Mouse (Mus musculus): Measurements from ENCODE around the gene Ninj2.

DNA sequence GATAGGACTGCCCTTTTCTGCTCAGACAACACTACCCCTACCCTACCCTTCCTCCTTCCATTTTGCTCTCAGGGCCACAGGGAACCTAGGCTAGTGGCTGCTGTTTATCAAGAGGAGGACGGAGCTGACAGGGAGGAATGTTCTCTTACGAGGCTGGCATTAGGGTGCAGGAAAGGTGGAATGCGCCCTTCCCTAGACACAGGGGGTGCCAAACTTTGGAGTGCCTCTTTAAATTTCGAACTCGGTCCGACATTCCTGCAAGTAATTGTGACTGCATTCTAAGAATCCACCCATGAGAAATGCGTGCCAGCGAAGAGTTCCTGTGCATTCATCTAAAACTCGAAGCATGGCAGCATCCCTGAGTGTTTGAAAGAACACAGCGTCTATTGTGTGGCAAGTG is 53.5 kb downstream of the Ninj2 start:
- TF ChIP-seq CTCF (IDR thresholded peaks at IDR 0.05 in 2 of 3, conservative IDR thresholded peaks at IDR 0.05 in 1 of 3; ENCODE audit: control insufficient read depth in 1 of 3, insufficient read depth in 1 of 3, low read depth in 2 of 3, low read length in 3 of 3, poor library complexity in 1 of 3, severe bottlenecking in 1 of 3) (no peak), GATA1 (IDR thresholded peaks at IDR 0.05; ENCODE audit: low read depth, low read length) (no peak), POLR2A (IDR thresholded peaks at IDR 0.05; ENCODE audit: control insufficient read depth in 1 of 2, insufficient read depth in 1 of 2, low read depth in 1 of 2, low read length in 2 of 2, poor library complexity in 1 of 2) (no peak), KAT2A (conservative IDR thresholded peaks at IDR 0.05; ENCODE audit: low read depth, low read length) (no peak), POLR2AphosphoS2 (IDR thresholded peaks at IDR 0.05; ENCODE audit: low read length) (no peak), USF1 (IDR thresholded peaks at IDR 0.05; ENCODE audit: low read depth, low read length) (no peak), ZKSCAN1 (IDR thresholded peaks at IDR 0.05; ENCODE audit: low read depth, low read length) (no peak), GABPA (IDR thresholded peaks at IDR 0.05; ENCODE audit: low read depth, low read length) (no peak)

Data from MEL (cell line).